Mouse (Mus musculus): ENCODE measurements around the gene Acsl5.

Acsl5 gene

DNA sequence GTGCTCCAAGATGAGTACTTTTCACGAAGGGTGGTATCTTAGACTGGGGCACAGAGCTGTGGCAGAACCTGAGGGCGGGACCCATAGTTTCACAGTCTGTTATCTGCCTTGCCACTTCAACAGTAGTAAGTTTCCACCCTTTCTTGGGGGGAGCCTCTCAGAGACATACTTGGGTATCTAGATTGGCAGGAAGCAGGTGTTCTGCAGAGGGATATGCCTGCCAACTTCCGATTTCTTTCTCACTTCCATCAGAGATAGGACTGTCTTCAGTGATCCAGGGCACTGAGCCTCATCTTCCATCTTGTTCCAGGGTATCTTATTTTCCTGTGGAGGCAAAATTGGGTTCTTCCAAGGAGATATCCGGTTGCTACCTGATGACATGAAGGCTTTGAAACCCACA, 32.4 kb downstream of the Acsl5 start:
- DNase-seq (ENCODE audit: low read depth, low spot score) = no peak

GRCm38 (mm10) chr19:55286034-55286433, 34.3 kb downstream of the Acsl5 start:
- no peak for DNase-seq (ENCODE audit: low read depth, low spot score)

- DNase-seq (ENCODE audit: low read depth, low spot score) = no peak
Observed at GRCm38 (mm10) chr19:55288974-55289373, 37.2 kb downstream of the Acsl5 start.

- no peak for DNase-seq (ENCODE audit: low read depth, low spot score)
Observed at GRCm38 (mm10) chr19:55290621-55291270, 39.0 kb downstream of the Acsl5 start.

- no peak for DNase-seq (ENCODE audit: low read depth, low spot score)
Observed at GRCm38 (mm10) chr19:55292210-55292850, 40.6 kb downstream of the Acsl5 start.

DNA sequence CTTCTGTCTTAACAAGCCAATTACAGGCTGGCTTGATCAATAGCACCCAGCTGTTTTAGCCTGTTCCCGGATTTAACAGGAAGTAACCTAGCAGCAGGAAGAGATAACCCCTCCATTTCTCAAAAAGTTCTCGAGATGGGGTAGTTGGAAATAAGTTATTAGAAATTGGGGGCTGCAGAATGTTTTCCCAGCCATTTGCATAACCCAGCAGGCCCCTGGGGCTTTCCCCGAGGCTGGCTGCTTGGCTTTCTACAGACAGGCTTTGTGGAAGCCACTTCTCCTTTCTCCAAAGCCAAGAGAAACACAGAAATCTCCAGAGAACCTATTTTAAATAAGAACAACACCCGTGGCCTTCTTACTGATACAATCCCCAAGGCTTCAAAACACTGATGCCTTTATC, 41.4 kb downstream of the Acsl5 start:
- DNase-seq (ENCODE audit: low read depth, low spot score) = no peak

DNA sequence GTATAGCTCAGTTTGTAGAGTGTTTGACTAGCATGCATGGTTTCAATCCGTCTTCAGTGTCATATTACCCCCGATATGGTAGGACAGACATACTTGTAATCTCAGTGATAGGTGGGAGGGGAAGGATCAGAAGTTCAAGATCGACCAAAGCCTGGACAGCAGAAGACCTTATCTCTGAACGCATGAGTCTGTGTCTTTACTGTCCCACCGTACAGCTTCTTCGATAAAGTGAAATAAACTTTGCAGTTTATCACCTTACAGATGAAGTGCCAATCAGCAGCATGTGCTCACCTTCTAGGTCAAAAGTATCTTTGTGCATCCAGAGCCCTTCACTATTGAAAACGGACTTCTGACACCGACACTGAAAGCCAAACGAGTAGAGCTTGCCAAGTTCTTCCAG, 43.3 kb downstream of the Acsl5 start:
- no peak for DNase-seq (ENCODE audit: low read depth, low spot score)

DNA sequence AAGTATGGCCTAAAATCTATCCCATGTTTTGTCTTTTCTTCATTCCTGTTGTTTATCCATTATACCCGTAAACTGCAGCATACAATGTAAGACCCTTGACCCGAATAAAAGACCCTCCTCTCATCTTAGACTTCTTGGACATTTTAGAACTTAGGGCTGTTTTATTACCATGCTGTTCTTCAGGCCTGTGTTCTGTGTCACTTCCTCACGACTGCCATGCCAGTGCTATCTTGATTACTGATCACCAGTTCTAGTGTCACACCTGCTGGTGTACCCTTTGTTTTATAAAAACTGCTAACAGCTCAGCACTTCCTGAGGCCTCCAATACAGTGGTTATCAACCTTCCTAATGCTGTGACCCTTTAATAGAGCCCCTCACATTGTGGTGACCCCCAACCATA, 43.8 kb downstream of the Acsl5 start:
- DNase-seq (ENCODE audit: low read depth, low spot score) = no peak

DNA sequence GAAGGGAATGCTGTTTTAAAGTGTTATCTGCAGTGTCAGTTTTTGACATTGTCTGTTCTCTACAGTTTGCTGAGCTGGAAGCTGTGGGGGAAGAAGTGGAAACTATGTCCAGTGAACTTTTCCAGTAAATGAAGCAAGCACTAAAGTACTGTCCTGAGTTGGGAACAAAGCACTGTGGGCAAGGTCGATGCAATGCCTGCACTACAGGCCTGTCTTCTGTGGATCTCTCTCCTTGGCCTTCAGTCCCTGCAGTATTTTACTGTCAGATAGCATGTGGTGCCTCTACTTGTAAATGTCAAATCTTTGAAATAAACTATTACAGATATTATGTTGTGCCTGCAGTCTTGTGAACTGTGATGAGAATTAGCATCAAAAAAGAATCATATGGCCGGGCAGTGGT, 44.6 kb downstream of the Acsl5 start:
- no peak for DNase-seq (ENCODE audit: low read depth, low spot score)

- DNase-seq (ENCODE audit: low read depth, low spot score) = no peak
Observed at GRCm38 (mm10) chr19:55297489-55297888, 45.8 kb downstream of the Acsl5 start.

- DNase-seq (ENCODE audit: low read depth, low spot score) = no peak
Observed at GRCm38 (mm10) chr19:55297961-55298360, 46.2 kb downstream of the Acsl5 start.

GRCm38 (mm10) chr19:55299378-55299777, 47.6 kb downstream of the Acsl5 start:
- no peak for DNase-seq (ENCODE audit: low read depth, low spot score)

GRCm38 (mm10) chr19:55300525-55300924, 48.8 kb downstream of the Acsl5 start:
- DNase-seq (ENCODE audit: low read depth, low spot score) = no peak

GRCm38 (mm10) chr19:55305024-55305423, 53.3 kb downstream of the Acsl5 start:
- peak; percentile 8 for DNase-seq (ENCODE audit: low read depth, low spot score)

DNA sequence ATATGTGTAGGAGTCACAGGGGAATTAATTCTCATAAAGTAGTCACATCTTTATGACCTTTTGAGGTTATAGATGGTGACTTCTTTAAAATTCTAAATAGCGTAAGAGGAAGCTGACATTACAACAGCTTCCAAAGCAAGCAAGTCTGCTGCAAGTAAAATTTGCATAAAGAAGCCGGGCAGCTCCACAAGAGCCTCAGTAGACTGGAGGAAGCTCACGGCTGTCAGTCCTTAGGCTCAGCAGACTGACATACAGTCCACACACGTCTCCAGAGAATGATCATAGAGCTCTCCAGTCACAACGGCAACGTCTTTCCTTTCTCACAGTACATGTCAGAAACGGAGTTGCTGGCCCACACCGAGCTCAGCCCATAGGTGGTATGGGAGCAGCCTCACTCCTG, 60.1 kb downstream of the Acsl5 start:
- no peak for DNase-seq (ENCODE audit: low read depth, low spot score)

- no peak for DNase-seq (ENCODE audit: low read depth, low spot score)
Observed at GRCm38 (mm10) chr19:55313649-55314048, 61.9 kb downstream of the Acsl5 start.

GRCm38 (mm10) chr19:55315452-55316108, 63.8 kb downstream of the Acsl5 start, which contains the start of gene Zdhhc6:
Zdhhc6 (minus strand) TSS chr19:55316032.
- peak; percentile 73 for DNase-seq (ENCODE audit: low read depth, low spot score)

GRCm38 (mm10) chr19:55316109-55316714, 64.5 kb downstream of the Acsl5 start, which contains the start of gene Vti1a:
Vti1a (plus strand) TSS chr19:55316295.
- DNase-seq (ENCODE audit: low read depth, low spot score) = peak; percentile 96

DNA sequence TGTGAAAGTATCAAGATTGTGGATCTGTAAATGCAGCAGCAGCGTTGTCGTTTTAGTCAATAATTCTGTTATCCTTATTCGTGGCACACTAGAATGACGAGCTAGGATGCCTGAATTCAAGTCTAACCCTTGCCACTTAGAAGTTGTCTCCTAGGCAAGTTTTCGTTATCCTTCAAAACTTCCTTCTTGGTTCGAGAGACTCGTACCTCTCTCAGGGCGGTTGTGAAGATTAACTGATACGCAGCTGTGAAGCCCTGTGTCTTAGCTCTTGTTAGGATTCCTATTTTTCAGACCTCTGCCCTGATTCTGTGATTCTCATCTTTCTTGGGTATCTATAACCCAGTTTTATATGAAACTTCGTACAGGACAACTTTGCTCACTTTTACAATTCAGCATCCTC, 65.2 kb downstream of the Acsl5 start:
- DNase-seq (ENCODE audit: low read depth, low spot score) = no peak

DNA sequence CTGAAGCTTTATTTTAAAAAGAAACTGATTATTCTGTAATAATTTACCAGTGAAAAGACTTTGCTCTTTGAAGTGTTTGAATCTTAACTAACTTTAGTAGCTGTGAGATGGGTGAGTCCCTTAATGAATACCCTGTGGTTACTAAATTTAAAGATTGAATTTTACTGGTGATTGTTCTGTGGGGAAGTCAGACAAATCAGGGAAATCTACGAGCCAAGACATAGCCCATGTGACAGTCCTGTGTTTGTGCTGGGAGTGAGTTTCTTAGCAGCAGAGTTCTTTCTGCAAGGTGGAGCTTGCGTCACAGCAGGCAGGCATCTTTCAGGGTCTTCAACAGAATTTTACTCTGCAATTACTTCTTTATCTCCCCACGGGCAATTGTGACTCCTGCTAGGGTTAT, 67.3 kb downstream of the Acsl5 start:
- DNase-seq (ENCODE audit: low read depth, low spot score) = no peak

DNA sequence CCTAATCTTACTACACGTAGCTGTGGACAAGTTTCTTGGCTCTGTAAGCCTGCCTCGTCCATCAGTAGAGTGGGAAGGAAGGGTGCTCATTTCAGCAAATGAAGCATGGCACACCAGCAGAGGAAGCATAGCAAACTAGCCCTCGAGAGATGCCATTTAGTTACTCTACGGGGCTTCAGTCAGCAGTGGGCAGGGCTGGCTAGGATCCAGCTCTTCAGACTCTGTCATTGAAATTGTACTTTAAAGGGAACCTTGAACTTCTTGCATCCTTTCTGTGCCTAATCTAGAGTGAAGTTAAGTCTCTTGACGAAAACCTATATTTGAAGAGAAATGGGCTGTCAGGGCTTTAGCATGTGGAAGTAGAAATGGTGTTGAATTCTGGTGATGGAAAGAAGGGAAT, 67.8 kb downstream of the Acsl5 start:
- DNase-seq (ENCODE audit: low read depth, low spot score) = no peak

- no peak for DNase-seq (ENCODE audit: low read depth, low spot score)
Observed at GRCm38 (mm10) chr19:55322604-55323003, 70.9 kb downstream of the Acsl5 start.

Measured in mesoderm, embryonic 11.5 days (tissue).